Mouse (Mus musculus): ENCODE results near the gene Defa21.
"Not testable (repeated sequence)": the region's sequence is repeated elsewhere in the genome, so short reads cannot be mapped to it uniquely, and the experiment has no call there.

Gene Defa21

GRCm38 (mm10) chr8:21025245-21025644 is at the start of gene Defa21:
Defa21 (plus strand) TSS chr8:21025545.
- in situ Hi-C loops (cut with MboI) = not testable (repeated sequence)

- in situ Hi-C loops (cut with MboI) = no loop called here
Measured at GRCm38 (mm10) chr8:20979846-20980245, 45.5 kb upstream of the Defa21 start.

- in situ Hi-C loops (cut with MboI) = not testable (repeated sequence)
Measured at GRCm38 (mm10) chr8:20994042-20994441, 31.3 kb upstream of the Defa21 start.

- in situ Hi-C loops (cut with MboI) = no loop called here
Measured at GRCm38 (mm10) chr8:20996776-20997175, 28.6 kb upstream of the Defa21 start.

GRCm38 (mm10) chr8:20997291-20997690 is 28.1 kb upstream of the Defa21 start:
- in situ Hi-C loops (cut with MboI) = no loop called here

- in situ Hi-C loops (cut with MboI) = no loop called here
Measured at GRCm38 (mm10) chr8:21001171-21001570, 24.2 kb upstream of the Defa21 start.

GRCm38 (mm10) chr8:21006801-21007200 is 18.5 kb upstream of the Defa21 start:
- in situ Hi-C loops (cut with MboI) = no loop called here

GRCm38 (mm10) chr8:21008578-21008977 is 16.8 kb upstream of the Defa21 start:
- in situ Hi-C loops (cut with MboI) = not testable (repeated sequence)

GRCm38 (mm10) chr8:21010548-21010947 is 14.8 kb upstream of the Defa21 start:
- in situ Hi-C loops (cut with MboI) = not testable (repeated sequence)

GRCm38 (mm10) chr8:21054747-21055146 is 29.4 kb downstream of the Defa21 start, which contains the start of gene Defa23:
Defa23 (plus strand) TSS chr8:21055047.
- in situ Hi-C loops (cut with MboI) = not testable (repeated sequence)

- in situ Hi-C loops (cut with MboI) = not testable (repeated sequence)
Measured at GRCm38 (mm10) chr8:21064738-21065137, 39.4 kb downstream of the Defa21 start, which contains the start of gene Defa35. Defa35 (plus strand) TSS chr8:21065038.
